Mouse (Mus musculus) adrenal gland, postnatal 25 days (tissue): Measurements from ENCODE around the gene Ifit1bl1. TPM values are rescaled to one million over a fixed set of nuclear protein-coding genes. Genes with fewer than 3 reads are reported as not detected.
A peak's percentile ranks its signal among the peaks of the same experiment; 100 is the strongest.
"Not testable (repeated sequence)": the region's sequence is repeated elsewhere in the genome, so short reads cannot be mapped to it uniquely, and the experiment has no call there.

ENCODE experiments used
- DNase-seq: peaks from one replicate; pipeline ENCODE4 v3.0.0; 2021; ENCODE audit warnings: mixed read lengths
- long read RNA-seq: library from polyadenylated mRNA; stranded (forward); transcript quantifications from one replicate; pipeline ENCODE4 v2.0.0, GENCODE M21; 2021
- total RNA-seq: library from RNA; stranded (reverse); gene quantifications from 2 replicates; pipeline ENCODE4 v1.2.3, GENCODE M21; 2021

Ifit1bl1 gene
- total RNA-seq = 0.82 TPM in 1 of 2 replicates, not detected in the other
- long read RNA-seq = 0 reads

DNA sequence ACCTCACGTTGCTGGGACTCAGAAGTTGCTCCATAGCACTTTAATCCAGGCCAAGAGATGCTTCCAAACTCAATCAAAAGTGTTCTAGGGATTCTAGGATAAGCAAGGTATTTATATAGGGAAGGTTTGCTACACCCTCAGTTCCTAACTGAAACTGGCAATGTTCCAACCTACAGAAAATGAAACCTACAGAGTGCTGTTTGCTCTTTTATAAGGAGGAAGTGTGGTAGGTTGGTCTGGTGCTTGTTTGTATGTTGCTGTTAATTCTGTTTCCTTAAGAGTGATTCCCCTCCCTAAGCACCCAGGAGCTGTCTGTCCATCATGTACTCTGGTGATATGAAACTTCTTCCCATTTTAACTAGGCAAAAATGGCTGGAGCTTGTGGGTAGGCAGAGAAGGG lies at the start of gene Ifit1bl1:
Ifit1bl1 (minus strand) TSS at position 69 of the 400 bp plus-strand sequence.
- DNase-seq = not testable (repeated sequence)

DNA sequence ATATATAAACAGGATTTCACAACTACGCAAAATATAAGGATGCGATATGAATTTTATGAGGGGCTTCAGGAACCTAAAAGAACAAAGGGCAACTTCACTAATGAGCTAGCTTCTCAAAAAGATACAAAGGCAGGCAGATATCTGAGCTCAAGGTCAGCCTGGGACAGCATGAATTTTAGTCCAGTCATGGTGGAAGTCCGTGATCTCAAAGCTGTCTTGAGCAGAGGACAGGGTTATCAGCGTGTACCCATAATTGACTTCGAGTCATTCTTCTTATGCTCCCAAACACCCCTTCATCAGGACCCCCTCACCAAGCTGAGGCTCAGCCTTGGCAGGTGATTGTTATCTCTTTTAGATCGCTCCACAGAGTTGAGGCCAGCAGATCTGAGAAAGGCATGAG lies 49.2 kb upstream of the Ifit1bl1 start:
- no peak for DNase-seq

DNA sequence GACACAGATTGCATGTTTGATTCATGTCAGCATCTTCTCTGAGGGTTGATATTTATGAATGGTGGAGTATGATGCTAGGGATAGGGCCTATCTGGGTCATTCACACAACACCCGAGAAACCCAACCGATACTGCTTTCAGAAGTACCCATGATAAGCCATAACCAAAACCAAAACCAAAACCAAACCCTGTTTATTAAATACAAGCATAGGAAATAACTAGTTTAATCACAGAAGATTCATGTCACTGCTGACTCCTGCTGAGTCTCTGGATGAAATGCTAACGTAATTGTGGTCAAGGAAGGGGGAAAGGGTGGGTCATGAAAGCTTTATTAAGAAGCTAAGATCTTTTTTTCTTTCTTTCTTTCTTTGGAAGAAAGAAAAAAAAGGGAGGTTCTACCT lies 48.5 kb upstream of the Ifit1bl1 start:
- DNase-seq = no peak

DNA sequence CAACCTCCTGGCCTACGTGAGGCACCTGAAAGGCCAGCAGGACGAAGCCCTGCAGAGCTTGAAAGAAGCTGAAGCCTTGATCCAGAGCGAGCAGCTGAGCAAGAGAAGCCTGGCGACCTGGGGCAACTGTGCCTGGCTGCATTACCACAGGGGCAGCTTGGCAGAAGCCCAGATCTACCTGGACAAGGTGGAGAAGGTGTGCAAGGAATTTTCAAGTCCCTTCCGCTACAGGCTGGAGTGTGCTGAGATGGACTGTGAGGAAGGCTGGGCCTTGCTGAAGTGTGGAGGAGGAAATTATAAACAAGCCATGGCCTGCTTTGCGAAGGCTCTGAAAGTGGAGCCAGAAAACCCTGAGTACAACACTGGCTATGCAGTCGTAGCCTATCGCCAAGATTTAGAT lies 45.9 kb upstream of the Ifit1bl1 start:
- not testable (repeated sequence) for DNase-seq

DNA sequence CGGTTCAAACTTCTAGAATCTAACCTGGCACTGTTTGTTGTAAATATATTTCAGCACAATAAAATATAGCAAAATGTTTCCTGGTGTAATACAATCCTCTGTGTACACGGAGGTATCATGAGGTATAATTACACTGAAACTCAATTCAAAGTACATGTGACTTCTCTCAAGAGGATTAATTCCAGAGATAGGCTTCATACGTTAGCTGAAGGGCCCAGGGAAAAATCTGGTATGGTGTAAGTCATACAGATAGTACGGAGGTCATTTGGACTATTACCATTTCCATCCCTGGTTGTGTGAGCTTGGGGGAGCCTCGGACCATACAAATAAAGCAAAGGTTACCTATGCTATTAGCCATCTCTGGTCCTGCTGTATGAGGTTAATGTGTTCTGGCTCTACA lies 40.9 kb upstream of the Ifit1bl1 start:
- no peak for DNase-seq

DNA sequence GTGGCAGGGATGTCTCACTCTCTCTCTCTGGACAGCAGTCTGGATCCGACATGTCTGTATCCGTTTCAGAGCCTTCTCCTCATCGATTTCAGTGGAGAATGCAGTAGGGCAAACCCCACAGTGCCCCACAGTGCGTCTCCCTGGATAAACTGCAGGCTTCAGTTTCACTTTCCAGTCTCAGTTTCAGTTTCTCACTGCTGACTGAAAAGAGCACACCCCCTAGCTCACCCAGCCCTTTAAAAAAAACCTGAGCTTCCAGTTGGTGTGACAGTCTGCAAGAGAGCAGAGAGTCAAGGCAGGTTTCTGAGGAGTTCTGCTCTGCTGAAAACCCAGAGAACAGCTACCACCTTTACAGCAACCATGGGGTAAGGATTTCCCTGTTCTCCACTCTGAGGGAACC lies 38.9 kb upstream of the Ifit1bl1 start, which contains the start of the genes Ifit1bl2 and Ifit1:
Ifit1bl2 (minus strand) TSS at position 121 of the 400 bp plus-strand sequence.
Ifit1 (plus strand) TSS at position 249 of the 400 bp plus-strand sequence.
- DNase-seq = no peak

DNA sequence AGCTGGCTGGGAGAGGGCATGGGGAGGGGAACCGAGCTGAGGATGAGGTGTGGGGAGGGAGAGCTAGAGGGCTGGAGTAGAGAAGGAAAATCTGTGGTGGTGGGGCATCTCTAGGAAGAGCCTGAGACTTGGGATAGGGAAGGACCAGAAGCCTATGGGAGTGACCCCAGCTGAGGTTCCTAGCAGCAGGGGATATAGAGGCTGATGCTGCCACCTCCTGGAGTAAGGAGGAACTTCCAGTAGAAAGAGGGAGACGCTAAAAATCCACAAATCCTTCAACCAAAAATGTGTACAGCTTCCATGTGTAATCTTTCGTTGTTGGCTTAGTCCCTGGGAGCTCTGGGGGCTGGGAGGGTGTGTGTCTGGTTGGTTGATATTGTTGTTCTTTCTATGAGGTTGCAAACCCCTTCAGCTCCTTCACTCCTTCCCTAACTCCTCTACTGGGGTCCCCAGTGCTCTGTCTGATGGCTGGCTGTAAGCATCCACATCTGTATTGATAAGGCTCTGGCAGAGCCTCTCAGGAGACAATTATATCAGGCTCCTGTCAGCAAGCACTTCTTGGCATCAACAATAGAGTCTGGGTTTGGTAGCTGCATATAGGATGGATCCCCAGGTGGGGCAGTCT lies 35.3 kb upstream of the Ifit1bl1 start:
- DNase-seq = peak; percentile 46

DNA sequence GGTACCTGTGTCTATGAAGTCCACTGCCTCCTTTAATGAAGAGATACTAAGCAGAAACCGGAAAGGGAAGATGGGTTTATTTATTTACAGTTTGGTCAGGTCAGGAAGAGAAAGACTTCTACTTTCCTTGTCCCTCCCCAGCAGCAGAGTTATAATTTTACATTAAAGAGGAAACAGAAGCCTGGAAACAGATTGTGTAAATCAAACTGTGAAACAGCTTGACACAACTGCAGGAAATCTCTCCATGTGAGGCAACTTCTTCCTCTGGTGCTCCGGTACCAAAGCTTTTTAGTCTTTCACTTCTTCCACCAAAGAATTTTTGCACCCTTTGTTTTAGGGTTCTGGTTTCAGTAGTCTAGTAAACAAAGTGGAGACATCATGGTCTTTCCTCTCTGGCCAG lies 31.7 kb upstream of the Ifit1bl1 start:
- DNase-seq = no peak

DNA sequence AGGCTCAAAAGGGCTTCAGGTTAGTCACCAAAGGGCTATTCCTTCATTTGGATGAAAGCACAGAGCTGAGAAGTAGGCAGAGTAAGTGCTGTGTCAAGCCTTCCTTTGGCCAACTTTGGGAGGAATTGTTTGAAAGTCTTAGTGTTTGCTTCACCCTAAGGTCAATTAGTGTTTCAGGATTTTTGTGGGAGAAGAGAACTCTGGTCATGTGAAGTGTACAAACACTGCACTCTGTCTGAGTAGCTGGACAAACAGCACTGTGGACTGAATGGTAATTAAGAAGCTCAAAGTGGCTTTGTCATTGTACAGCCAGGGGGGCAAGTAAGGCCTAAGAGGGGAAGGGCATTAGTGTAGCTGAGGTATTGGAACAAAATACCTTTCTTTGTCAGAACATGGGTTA lies 29.7 kb upstream of the Ifit1bl1 start:
- no peak for DNase-seq

DNA sequence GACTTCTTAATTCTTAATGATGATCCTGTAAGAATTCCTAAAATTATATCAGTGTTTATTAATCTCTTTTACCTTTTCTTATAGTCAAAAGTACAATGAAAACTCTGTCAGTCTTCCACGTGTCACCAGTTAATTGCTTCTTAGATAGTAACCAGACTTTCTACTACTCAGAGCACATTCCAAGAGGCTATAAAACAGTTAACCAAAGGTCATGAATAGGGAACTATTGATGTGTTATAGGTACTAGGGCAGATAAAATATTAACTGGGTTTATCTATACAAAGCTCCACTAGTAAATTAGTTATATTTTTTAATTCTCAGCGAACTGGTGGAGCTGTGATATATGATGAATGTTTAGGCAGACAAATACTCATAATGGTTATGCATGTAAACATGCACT lies 25.7 kb upstream of the Ifit1bl1 start:
- DNase-seq = no peak

DNA sequence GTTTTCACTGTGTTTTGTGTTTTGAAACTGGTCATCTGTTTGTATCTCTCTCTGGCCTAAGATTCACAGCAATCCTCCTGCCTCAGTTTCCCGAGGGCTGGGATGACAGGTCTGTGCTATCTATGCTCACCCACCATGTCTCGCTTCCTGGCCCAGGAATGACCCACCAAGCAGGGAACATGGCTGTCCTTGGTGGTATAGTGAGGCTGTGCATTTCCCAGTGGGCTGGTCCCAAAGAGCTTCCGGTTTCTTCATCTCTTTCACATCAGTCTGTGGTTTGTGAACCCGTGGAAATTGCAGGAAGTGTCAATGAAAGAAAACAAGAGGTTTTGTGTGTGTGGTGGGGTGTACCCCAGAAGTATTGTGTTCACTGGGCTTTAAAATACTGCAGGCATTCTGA lies 22.9 kb upstream of the Ifit1bl1 start:
- no peak for DNase-seq

DNA sequence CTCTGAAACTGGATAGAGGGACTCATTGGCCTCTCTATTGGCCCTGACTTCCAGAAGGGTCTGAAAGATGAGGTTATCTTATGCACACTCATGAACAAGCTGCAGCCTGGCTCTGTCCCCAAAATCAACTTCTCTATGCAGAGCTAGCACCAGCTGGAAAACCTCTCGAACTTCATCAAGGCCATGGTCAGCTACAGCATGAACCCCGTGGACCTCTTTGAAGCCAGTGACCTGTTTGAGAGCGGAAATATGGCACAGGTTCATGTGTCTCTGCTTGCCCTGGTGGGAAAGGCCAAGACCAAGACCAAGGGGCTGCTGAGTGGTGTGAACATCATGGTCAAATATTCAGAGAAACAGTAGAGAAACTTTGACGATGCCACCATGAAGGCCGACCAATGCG lies 22.0 kb upstream of the Ifit1bl1 start:
- no peak for DNase-seq

DNA sequence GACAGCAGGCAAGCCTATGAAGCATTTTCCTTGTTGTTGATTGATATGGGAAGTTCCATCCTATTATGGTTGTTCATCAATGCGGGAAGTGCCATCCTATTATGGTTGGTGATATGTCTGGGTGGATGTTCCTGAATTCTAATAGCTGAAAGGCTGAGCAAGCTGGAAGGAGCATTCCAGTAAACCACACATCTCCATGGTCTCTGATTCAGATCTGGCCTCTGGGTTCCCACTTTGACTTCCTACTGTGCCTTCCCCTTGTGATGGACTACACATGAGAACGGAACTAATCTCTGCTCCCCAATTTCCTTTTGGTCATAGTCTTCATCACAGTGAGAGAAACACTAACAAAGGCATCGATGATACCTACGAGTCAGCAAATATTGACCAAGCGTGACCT lies 19.1 kb upstream of the Ifit1bl1 start:
- DNase-seq = no peak

DNA sequence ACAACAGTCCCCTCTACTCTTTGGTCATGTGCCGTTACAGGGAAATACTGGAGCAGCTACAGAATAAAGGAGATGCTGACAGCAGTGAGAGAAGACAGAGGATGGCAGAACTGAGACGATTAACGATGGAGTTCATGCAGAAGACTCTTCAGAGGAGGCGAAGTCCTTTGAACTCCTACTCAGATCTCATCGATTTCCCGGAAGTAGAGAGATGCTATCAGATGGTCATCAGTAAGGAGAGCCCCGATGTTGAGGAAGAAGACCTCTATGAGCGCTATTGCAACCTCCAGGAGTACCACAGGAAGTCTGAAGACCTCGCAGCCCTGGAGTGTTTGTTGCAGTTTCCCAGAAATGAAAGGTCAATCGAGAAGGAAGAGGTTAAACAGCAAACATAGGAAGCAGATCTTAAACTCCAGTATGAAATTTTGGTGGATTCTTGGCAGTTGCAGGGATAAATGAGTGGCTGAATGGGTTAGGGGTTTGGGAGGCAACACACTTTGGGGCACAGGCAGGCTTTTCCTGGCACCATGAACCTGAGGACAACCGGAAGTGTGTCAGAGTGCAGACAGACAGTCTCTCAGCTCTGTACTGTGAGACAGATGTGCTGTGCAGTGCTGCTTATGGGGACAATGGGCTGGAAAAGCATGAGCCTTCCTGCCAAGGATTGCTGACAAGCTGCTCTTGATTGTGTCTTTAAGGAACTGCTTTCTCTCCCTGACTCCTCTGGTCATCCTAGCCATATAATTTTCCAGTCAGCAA lies 10.7 kb upstream of the Ifit1bl1 start:
- DNase-seq = not testable (repeated sequence)

DNA sequence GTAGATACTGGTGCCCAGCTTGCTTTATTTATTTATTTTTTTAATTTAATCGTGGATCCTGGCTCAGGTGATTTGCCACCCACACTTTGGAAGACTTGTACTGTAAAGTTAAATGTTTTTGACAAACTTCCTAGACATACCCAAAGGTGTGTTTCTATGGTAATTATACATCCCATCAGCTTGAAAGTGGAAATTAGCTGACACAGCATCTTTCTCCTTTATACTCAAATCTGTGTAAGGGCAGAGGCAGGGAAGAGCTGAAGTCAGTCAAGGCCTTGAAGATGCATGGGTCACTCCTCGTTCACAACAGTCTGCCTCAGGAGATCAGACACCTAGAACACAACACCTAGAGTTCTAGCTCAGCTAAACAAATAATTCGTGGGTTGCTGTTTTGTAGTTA lies 8.4 kb upstream of the Ifit1bl1 start:
- not testable (repeated sequence) for DNase-seq

DNA sequence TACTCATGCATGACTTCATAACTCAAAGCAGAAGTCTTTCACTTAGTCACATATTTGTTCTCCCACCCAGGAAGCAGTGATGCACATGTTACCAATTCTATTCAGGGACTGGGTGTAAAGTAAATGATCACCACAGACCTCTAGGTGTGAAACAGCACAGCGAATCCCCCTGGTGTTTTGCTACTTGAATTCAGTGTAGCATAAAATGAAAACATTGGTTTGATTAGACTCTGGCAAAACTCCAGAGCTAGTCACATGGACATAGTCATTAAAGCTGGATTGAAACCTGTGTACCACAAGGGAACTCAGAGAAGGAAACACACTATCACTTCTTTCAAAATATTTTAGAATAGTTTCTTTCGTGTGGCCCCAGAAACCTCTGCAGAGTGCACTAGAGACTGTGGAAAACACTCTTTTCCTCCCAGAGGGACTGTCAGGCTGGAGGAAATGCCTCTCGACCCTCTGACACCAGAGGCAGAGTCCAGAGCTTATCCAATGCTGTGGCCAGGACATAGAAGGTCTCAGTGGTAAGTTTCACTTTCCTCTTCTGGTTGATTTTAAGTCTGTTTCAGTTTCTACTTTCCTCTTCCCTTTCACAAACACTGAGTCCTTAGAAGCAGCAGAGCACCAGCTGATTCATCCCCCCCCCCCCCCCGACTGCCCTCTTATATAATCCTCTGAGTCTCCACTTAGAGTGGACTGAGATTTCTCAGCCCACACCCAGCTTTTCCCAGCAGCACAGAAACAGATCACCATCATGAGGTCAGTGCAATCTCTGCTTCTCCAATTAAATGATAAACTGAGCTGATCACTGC lies 5.7 kb upstream of the Ifit1bl1 start, which contains the start of gene Ifit3b:
Ifit3b (plus strand) TSS at position 734 of the 815 bp plus-strand sequence.
- DNase-seq = peak; percentile 29

DNA sequence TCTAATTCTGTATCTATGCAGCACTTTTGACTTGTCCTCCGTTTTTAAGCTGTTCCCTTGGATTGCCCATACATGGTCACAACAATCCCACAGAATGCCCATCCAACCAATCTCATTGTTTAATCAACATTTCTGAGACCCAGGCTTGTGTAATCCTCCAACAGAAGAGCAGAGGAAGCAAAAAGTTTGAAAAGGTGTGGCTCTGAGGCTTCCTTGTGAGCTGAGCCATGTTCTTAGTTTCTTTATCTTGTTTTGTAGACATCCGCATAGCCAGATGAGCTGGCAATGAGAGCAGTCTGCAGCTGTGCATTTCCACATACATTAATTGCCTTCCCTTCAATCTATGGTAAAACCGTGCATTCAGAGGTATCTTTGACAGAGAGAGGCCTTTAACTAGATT lies 3.7 kb upstream of the Ifit1bl1 start:
- DNase-seq = no peak

DNA sequence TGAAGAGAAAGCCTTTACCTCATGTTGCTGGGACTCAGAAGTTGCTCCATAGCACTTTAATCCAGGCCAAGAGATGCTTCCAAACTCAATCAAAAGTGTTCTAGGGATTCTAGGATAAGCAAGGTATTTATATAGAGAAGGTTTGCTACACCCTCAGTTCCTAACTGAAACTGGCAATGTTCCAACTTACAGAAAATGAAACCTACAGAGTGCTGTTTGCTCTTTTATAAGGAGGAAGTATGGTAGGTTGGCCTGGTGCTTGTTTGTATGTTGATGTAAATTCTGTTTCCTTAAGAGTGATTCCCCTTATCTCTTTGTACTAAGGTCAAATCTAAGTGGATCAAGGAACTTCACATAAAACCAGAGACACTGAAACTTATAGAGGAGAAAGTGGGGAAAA lies 2.5 kb downstream of the Ifit1bl1 start:
- DNase-seq = not testable (repeated sequence)

DNA sequence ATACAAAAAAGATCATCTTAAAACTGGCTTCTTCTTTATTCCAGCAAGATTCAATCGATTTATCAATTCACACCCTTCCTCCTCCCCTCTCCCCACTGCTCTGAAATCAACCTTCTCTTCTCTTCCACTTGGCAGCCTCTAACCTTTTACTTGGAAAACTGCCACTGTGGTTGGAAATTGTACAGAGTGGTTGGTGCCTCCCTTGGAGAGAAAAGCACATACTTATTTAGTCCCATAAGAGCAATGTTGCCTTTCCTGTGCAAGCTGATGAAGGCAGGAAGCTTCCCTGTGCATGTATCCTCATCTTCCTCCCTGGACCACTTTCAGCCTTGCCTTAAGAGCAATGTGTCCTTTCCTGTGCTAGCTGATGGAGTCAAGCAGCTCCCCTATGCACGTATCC lies 3.4 kb downstream of the Ifit1bl1 start:
- no peak for DNase-seq

DNA sequence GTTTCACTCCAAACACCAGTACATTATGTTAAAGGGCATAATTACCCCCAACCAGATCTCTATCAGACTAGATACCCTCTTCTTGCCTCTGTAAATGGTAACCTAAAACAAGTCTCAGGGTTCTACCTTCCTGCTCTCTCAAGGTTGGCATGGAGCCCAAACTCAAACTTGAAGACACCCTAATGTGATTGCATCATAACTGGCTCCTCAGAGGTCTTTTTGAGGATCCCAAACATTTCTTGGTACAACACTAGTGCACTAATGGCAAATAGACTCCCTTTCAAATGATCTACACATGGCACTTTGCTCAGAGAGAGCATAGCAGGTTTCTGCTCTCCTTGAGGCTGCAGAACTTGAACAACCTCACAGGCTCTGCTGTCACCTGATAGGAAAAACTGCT lies 4.9 kb downstream of the Ifit1bl1 start:
- DNase-seq = no peak

DNA sequence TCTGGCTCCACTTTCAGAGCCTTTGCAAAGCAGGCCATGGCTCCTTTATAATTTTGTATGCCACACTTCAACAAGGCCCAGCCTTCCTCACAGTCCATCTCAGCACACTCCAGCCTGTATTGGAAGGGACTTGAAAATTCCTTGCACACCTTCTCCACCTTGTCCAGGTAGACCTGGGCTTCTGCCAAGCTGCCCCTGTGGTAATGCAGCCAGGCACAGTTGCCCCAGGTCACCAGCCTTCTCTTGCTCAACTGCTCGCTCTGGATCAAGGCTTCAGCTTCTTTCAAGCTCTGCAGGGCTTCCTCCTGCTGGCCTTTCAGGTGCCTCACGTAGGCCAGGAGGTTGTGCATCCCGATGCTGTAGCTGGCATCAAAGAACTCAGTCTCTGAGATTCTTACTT lies 7.2 kb downstream of the Ifit1bl1 start:
- not testable (repeated sequence) for DNase-seq

DNA sequence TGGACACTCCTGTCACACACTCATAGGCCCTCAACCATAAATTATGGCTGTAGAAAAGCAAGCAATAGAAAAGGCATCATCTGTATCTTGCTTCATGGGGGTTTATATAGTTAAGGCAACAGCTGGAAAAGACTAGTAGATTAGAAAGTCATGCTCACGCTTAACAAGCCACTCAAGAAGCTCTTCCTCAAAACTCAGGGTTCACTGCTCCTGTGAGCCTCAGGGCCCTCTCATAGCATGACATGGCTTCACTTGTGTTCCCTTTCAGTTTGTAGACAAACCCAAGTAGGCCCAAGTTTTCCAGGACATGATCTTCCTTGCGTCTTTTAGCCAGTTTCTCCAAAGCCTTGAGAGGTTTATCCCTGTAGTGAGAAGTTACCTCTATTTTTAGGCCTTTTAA lies 8.3 kb downstream of the Ifit1bl1 start:
- no peak for DNase-seq

DNA sequence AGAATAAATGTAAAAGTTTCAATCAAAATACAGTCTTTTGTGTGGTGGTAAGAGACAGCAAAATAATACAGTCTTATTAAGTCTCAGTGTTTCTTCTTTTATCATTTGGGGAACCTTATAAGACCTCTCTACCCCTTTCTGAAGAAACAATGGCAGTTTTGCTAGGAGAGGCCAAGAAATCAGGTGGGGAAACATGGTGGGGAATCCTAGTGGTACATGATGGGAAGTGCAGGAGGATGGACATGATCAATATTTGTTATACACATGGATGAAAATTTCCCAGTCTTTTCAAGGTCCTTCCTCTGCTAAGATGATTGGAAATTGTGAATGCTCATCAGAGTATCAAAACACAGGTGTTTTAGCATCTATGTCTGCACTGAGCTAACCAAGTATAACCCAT lies 12.8 kb downstream of the Ifit1bl1 start:
- DNase-seq = no peak
